Mouse (Mus musculus): ENCODE data around the gene Lhx1. TPM values are rescaled to one million over a fixed set of nuclear protein-coding genes. Genes with fewer than 3 reads are reported as not detected.

Gene Lhx1
- total and polyA plus RNA-seq, 2 experiments: not detected

GRCm38 (mm10) chr11:84529797-84530703, 4.7 kb upstream of the Lhx1 start:
- TF ChIP-seq CTCF (IDR thresholded peaks at IDR 0.05; ENCODE audit: low read depth, low read length) (no peak), POLR2A (IDR thresholded peaks at IDR 0.05; ENCODE audit: extremely low read depth, insufficient read depth, low read length) (no peak)
- Histone ChIP-seq H3K9ac (ENCODE audit: low read depth, low read length) (no peak overlapping the region), H3K36me3 (ENCODE audit: control insufficient read depth, insufficient read depth, low read length) (no peaks in the 10 kb centered on the region), H3K4me1 (ENCODE audit: control insufficient read depth, insufficient read depth, low read length) (peaks cover 4% of the 10 kb centered on the region), H3K4me3 (ENCODE audit: insufficient read depth, low read depth, low read length) (no peak overlapping the region), H3K27me3 (ENCODE audit: control insufficient read depth, insufficient read depth, low read length) (peaks cover 40% of the 10 kb centered on the region), H3K27ac (replicated peaks; ENCODE audit: insufficient read depth, low read depth, low read length) (no peak overlapping the region), H3K79me2 (ENCODE audit: control insufficient read depth, insufficient read depth, low read length) (no peaks in the 10 kb centered on the region)
- WGBS: 7% methylated on average over 14 of the region's 14 CpGs
- no peak for DNase-seq (ENCODE audit: extremely low read depth, low read depth, low spot score)

GRCm38 (mm10) chr11:84529143-84529755, 3.9 kb upstream of the Lhx1 start:
- H3K27me3 ChIP-seq (ENCODE audit: control insufficient read depth, insufficient read depth, low read length): peaks cover 40% of the 10 kb centered on the region
- no peaks in the 10 kb centered on the region for H3K79me2 ChIP-seq (ENCODE audit: control insufficient read depth, insufficient read depth, low read length)
- WGBS: 5% methylated on average over 24 of the region's 24 CpGs
- H3K4me3 ChIP-seq (ENCODE audit: insufficient read depth, low read depth, low read length): no peak overlapping the region
- H3K36me3 ChIP-seq (ENCODE audit: control insufficient read depth, insufficient read depth, low read length): no peaks in the 10 kb centered on the region
- no peak for TF ChIP-seq CTCF (IDR thresholded peaks at IDR 0.05; ENCODE audit: low read depth, low read length)
- no peak for TF ChIP-seq POLR2A (IDR thresholded peaks at IDR 0.05; ENCODE audit: extremely low read depth, insufficient read depth, low read length)
- H3K9ac ChIP-seq (ENCODE audit: low read depth, low read length): no peak overlapping the region
- no peak for DNase-seq (ENCODE audit: extremely low read depth, low read depth, low spot score)
- H3K27ac ChIP-seq (replicated peaks; ENCODE audit: insufficient read depth, low read depth, low read length): no peak overlapping the region
- peaks cover 4% of the 10 kb centered on the region for H3K4me1 ChIP-seq (ENCODE audit: control insufficient read depth, insufficient read depth, low read length)

GRCm38 (mm10) chr11:84526976-84527860, 1.9 kb upstream of the Lhx1 start:
- Histone ChIP-seq H3K36me3 (ENCODE audit: control insufficient read depth, insufficient read depth, low read length) (no peaks in the 10 kb centered on the region), H3K27ac (replicated peaks; ENCODE audit: insufficient read depth, low read depth, low read length) (no peak overlapping the region), H3K9ac (ENCODE audit: low read depth, low read length) (no peak overlapping the region), H3K27me3 (ENCODE audit: control insufficient read depth, insufficient read depth, low read length) (peaks cover 44% of the 10 kb centered on the region), H3K4me1 (ENCODE audit: control insufficient read depth, insufficient read depth, low read length) (peaks cover 4% of the 10 kb centered on the region), H3K4me3 (ENCODE audit: insufficient read depth, low read depth, low read length) (no peak overlapping the region), H3K79me2 (ENCODE audit: control insufficient read depth, insufficient read depth, low read length) (no peaks in the 10 kb centered on the region)
- no peak for DNase-seq (ENCODE audit: extremely low read depth, low read depth, low spot score)
- WGBS: 9% methylated on average over 29 of the region's 29 CpGs
- TF ChIP-seq POLR2A (IDR thresholded peaks at IDR 0.05; ENCODE audit: extremely low read depth, insufficient read depth, low read length) (no peak), CTCF (IDR thresholded peaks at IDR 0.05; ENCODE audit: low read depth, low read length) (no peak)

- no peak overlapping the region for H3K4me3 ChIP-seq (ENCODE audit: insufficient read depth, low read depth, low read length)
Observed at GRCm38 (mm10) chr11:84526451-84526850, 1.1 kb upstream of the Lhx1 start.

GRCm38 (mm10) chr11:84524511-84525270, 644 bp downstream of the Lhx1 start:
- 4% methylated on average over 48 of the region's 48 CpGs for whole genome bisulfite sequencing
- H3K79me2 ChIP-seq (ENCODE audit: control insufficient read depth, insufficient read depth, low read length): no peaks in the 10 kb centered on the region
- H3K4me1 ChIP-seq (ENCODE audit: control insufficient read depth, insufficient read depth, low read length): peaks cover 6% of the 10 kb centered on the region
- H3K9ac ChIP-seq (ENCODE audit: low read depth, low read length): no peak overlapping the region
- no peak for DNase-seq (ENCODE audit: extremely low read depth, low read depth, low spot score)
- H3K27ac ChIP-seq (replicated peaks; ENCODE audit: insufficient read depth, low read depth, low read length): no peak overlapping the region
- no peaks in the 10 kb centered on the region for H3K36me3 ChIP-seq (ENCODE audit: control insufficient read depth, insufficient read depth, low read length)
- TF ChIP-seq POLR2A (IDR thresholded peaks at IDR 0.05; ENCODE audit: extremely low read depth, insufficient read depth, low read length): no peak
- no peak overlapping the region for H3K4me3 ChIP-seq (ENCODE audit: insufficient read depth, low read depth, low read length)
- H3K27me3 ChIP-seq (ENCODE audit: control insufficient read depth, insufficient read depth, low read length): peaks cover 52% of the 10 kb centered on the region

More at GRCm38 (mm10) chr11:84526451-84526850, 1.1 kb upstream of the Lhx1 start:
- Histone ChIP-seq H3K36me3 (ENCODE audit: control insufficient read depth, insufficient read depth, low read length) (no peaks in the 10 kb centered on the region), H3K4me1 (ENCODE audit: control insufficient read depth, insufficient read depth, low read length) (peaks cover 6% of the 10 kb centered on the region), H3K9ac (ENCODE audit: low read depth, low read length) (no peak overlapping the region), H3K27me3 (ENCODE audit: control insufficient read depth, insufficient read depth, low read length) (peaks cover 44% of the 10 kb centered on the region), H3K27ac (replicated peaks; ENCODE audit: insufficient read depth, low read depth, low read length) (no peak overlapping the region), H3K79me2 (ENCODE audit: control insufficient read depth, insufficient read depth, low read length) (no peaks in the 10 kb centered on the region)
- no peak for DNase-seq (ENCODE audit: extremely low read depth, low read depth, low spot score)
- 3% methylated on average over 10 of the region's 10 CpGs for WGBS
- TF ChIP-seq CTCF (IDR thresholded peaks at IDR 0.05; ENCODE audit: low read depth, low read length): no peak
- TF ChIP-seq POLR2A (IDR thresholded peaks at IDR 0.05; ENCODE audit: extremely low read depth, insufficient read depth, low read length): no peak

All from liver, adult 2 months (tissue).